Mouse (Mus musculus) myocyte (in vitro differentiated cells): ENCODE measurements around the gene Zc3h15. TPM values are rescaled to one million over a fixed set of nuclear protein-coding genes. Genes with fewer than 3 reads are reported as not detected.

Experiments used
- H3K27me3 ChIP-seq: one replicate; pipeline ENCODE4 v1.6.1; 2011; ENCODE audit not compliant: control insufficient read depth, insufficient read depth, insufficient read length
- H3K36me3 ChIP-seq: one replicate; pipeline ENCODE4 v1.6.1; 2011; ENCODE audit not compliant: control insufficient read depth, insufficient read depth
- H3K4me2 ChIP-seq: one replicate; pipeline ENCODE4 v1.6.1; 2011; ENCODE audit warnings: low read depth, control low read depth
- H3K4me3 ChIP-seq: one replicate; pipeline ENCODE4 v1.5.1; 2011; ENCODE audit warnings: mild to moderate bottlenecking, control low read depth, moderate library complexity
- H3K79me2 ChIP-seq: one replicate; pipeline ENCODE4 v1.6.1; 2011; ENCODE audit not compliant: control insufficient read depth, insufficient read depth
- H3ac ChIP-seq: one replicate; pipeline ENCODE4 v1.6.1; 2011; ENCODE audit not compliant: control insufficient read depth, insufficient read length
- CEBPB ChIP-seq: IDR thresholded peaks from 2 replicates; pipeline ENCODE4 v1.6.1; 2011; ENCODE audit warnings: mild to moderate bottlenecking, moderate library complexity; ENCODE audit not compliant: poor library complexity, insufficient read depth, severe bottlenecking
- E2F4 ChIP-seq: IDR thresholded peaks from one replicate; pipeline ENCODE4 v1.6.1; 2011; ENCODE audit warnings: mild to moderate bottlenecking, control low read depth, moderate library complexity; ENCODE audit not compliant: insufficient read depth
- MAX ChIP-seq: IDR thresholded peaks from one replicate; pipeline ENCODE4 v1.6.1; 2011; ENCODE audit warnings: low read depth, mild to moderate bottlenecking, control low read depth
- MYOD1 ChIP-seq, 3 experiments: IDR thresholded peaks; one replicate each; pipeline ENCODE4 v1.6.1; 2011; ENCODE audit warnings: control low read depth in 2 of 3, low read depth in 2 of 3, mild to moderate bottlenecking in 2 of 3, moderate library complexity in 1 of 3; ENCODE audit not compliant: insufficient read length in 2 of 3, control insufficient read depth in 1 of 3
- MYOG ChIP-seq, 3 experiments: IDR thresholded peaks; one replicate each; pipeline ENCODE4 v1.6.1; 2011; ENCODE audit warnings: control low read depth in 2 of 3, low read depth in 2 of 3, mild to moderate bottlenecking in 2 of 3; ENCODE audit not compliant: insufficient read length in 2 of 3, control insufficient read depth in 1 of 3, insufficient read depth in 1 of 3
- POLR2A ChIP-seq: IDR thresholded peaks from one replicate; pipeline ENCODE4 v1.6.1; 2011; ENCODE audit warnings: low read depth, mild to moderate bottlenecking, control low read depth, moderate library complexity; ENCODE audit not compliant: insufficient read length
- POLR2AphosphoS2 ChIP-seq: IDR thresholded peaks from one replicate; pipeline ENCODE4 v1.6.1; 2011; ENCODE audit warnings: low read depth, control low read depth; ENCODE audit not compliant: insufficient read length
- REST ChIP-seq: IDR thresholded peaks from one replicate; pipeline ENCODE4 v1.6.1; 2011; ENCODE audit warnings: mild to moderate bottlenecking, control low read depth, moderate library complexity; ENCODE audit not compliant: insufficient read depth, insufficient read length
- SRF ChIP-seq: IDR thresholded peaks from one replicate; pipeline ENCODE4 v1.6.1; 2011; ENCODE audit warnings: low read depth; ENCODE audit not compliant: control insufficient read depth, insufficient read length
- TCF12 ChIP-seq: IDR thresholded peaks from one replicate; pipeline ENCODE4 v1.6.1; 2011; ENCODE audit warnings: mild to moderate bottlenecking, control low read depth; ENCODE audit not compliant: poor library complexity, insufficient read depth, severe bottlenecking
- TCF3 ChIP-seq: IDR thresholded peaks from one replicate; pipeline ENCODE4 v1.6.1; 2011; ENCODE audit warnings: low read depth, control low read depth; ENCODE audit not compliant: insufficient read length
- USF1 ChIP-seq: IDR thresholded peaks from one replicate; pipeline ENCODE4 v1.6.1; 2011; ENCODE audit warnings: low read depth, mild to moderate bottlenecking, control low read depth, moderate library complexity
- polyA plus RNA-seq: library from polyadenylated mRNA; unstranded; fragments of >200 nt; fragmentation: generic; extraction: Trizol; gene quantifications from one replicate; pipeline ENCODE4 v1.2.1, GENCODE M21; 2012; ENCODE audit warnings: missing spikeins

Gene Zc3h15
- polyA plus RNA-seq, 1 experiment: 55.8 TPM

GRCm38 (mm10) chr2:83667430-83667829 lies 23.2 kb downstream of the Zc3h15 start:
- Histone ChIP-seq H3K4me2 (no peak overlapping the region), H3K79me2 (peaks cover 8% of the 10 kb centered on the region), H3K36me3 (peaks cover 34% of the 10 kb centered on the region), H3K4me3 (no peak overlapping the region), H3K27me3 (no peaks in the 10 kb centered on the region), H3ac (no peak overlapping the region)
- TF ChIP-seq MYOD1 (IDR thresholded peaks at IDR 0.05; ENCODE audit: control insufficient read depth in 1 of 3, insufficient read length in 2 of 3, low read depth in 2 of 3) (no peak), POLR2A (no peak), SRF (no peak), POLR2AphosphoS2 (no peak), CEBPB (no peak), TCF3 (no peak), E2F4 (no peak), MYOG (IDR thresholded peaks at IDR 0.05; ENCODE audit: control insufficient read depth in 1 of 3, insufficient read depth in 1 of 3, insufficient read length in 2 of 3, low read depth in 2 of 3) (no peak), TCF12 (no peak), REST (no peak), MAX (no peak)

GRCm38 (mm10) chr2:83668052-83668451 lies 23.8 kb downstream of the Zc3h15 start:
- TF ChIP-seq TCF3 (no peak), MAX (no peak), CEBPB (no peak), E2F4 (no peak), USF1 (no peak), POLR2AphosphoS2 (no peak)
- Histone ChIP-seq H3K4me2 (no peak overlapping the region), H3K79me2 (peaks cover 8% of the 10 kb centered on the region), H3K36me3 (peaks cover 33% of the 10 kb centered on the region), H3K27me3 (no peaks in the 10 kb centered on the region), H3ac (no peak overlapping the region), H3K4me3 (no peak overlapping the region)

- Histone ChIP-seq H3K4me2 (no peak overlapping the region), H3K36me3 (peaks cover 24% of the 10 kb centered on the region), H3K79me2 (peaks cover 8% of the 10 kb centered on the region), H3K4me3 (no peak overlapping the region), H3ac (no peak overlapping the region), H3K27me3 (no peaks in the 10 kb centered on the region)
- TF ChIP-seq TCF12 (no peak), POLR2AphosphoS2 (no peak), E2F4 (no peak), REST (no peak)
These were observed 25.8 kb downstream of the Zc3h15 start for GRCm38 (mm10) chr2:83669988-83670387.

DNA sequence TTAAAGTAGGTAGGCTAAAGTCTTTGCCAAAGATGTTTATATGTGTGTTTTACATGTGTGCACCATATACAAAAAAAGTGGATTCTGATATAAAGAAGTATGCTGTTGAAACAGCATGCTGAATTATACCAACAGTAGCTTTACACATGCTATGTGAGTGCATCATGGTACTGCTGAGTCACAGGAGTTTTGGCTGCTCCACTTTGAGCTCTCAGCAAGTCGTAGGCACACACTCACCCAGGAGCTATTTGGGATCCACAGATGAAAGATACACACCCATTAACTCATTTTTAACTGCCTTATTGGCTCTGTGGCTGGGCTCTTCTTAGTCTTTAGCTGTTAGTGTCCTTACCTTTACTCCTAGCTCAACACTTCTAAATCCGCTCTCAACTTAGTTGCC lies 27.6 kb downstream of the Zc3h15 start:
- H3K4me3 ChIP-seq: no peak overlapping the region
- H3K27me3 ChIP-seq: no peaks in the 10 kb centered on the region
- H3K4me2 ChIP-seq: no peak overlapping the region
- TF ChIP-seq MYOD1 (IDR thresholded peaks at IDR 0.05; ENCODE audit: control insufficient read depth in 1 of 3, insufficient read length in 2 of 3, low read depth in 2 of 3): no peak
- no peak for TF ChIP-seq TCF12
- TF ChIP-seq MYOG (IDR thresholded peaks at IDR 0.05; ENCODE audit: control insufficient read depth in 1 of 3, insufficient read depth in 1 of 3, insufficient read length in 2 of 3, low read depth in 2 of 3): no peak
- no peak for TF ChIP-seq E2F4
- TF ChIP-seq POLR2A: no peak
- TF ChIP-seq MAX: no peak
- TF ChIP-seq SRF: no peak
- no peak for TF ChIP-seq CEBPB
- TF ChIP-seq USF1: no peak
- TF ChIP-seq REST: no peak
- TF ChIP-seq POLR2AphosphoS2: no peak
- TF ChIP-seq TCF3: no peak
- H3K79me2 ChIP-seq: peaks cover 8% of the 10 kb centered on the region
- H3ac ChIP-seq: no peak overlapping the region
- peaks cover 12% of the 10 kb centered on the region for H3K36me3 ChIP-seq

- H3K4me3 ChIP-seq: no peak overlapping the region
- no peak for TF ChIP-seq MYOG (IDR thresholded peaks at IDR 0.05; ENCODE audit: control insufficient read depth in 1 of 3, insufficient read depth in 1 of 3, insufficient read length in 2 of 3, low read depth in 2 of 3)
- TF ChIP-seq USF1: no peak
- TF ChIP-seq REST: no peak
- TF ChIP-seq MYOD1 (IDR thresholded peaks at IDR 0.05; ENCODE audit: control insufficient read depth in 1 of 3, insufficient read length in 2 of 3, low read depth in 2 of 3): no peak
- TF ChIP-seq POLR2A: no peak
- no peak for TF ChIP-seq TCF12
- no peak for TF ChIP-seq CEBPB
- no peak for TF ChIP-seq POLR2AphosphoS2
- no peak for TF ChIP-seq E2F4
- no peak for TF ChIP-seq SRF
- no peak for TF ChIP-seq TCF3
- H3K4me2 ChIP-seq: no peak overlapping the region
- no peak overlapping the region for H3ac ChIP-seq
- H3K36me3 ChIP-seq: peaks cover 12% of the 10 kb centered on the region
- H3K79me2 ChIP-seq: peaks cover 8% of the 10 kb centered on the region
- no peaks in the 10 kb centered on the region for H3K27me3 ChIP-seq
These were observed 28.8 kb downstream of the Zc3h15 start for GRCm38 (mm10) chr2:83673067-83673466.
